Mouse (Mus musculus) liver, adult (tissue): ENCODE data around the gene Ptger2.

ENCODE experiments used
- GATA4 ChIP-seq: IDR thresholded peaks from 2 replicates; pipeline ENCODE4 v1.6.1; 2014; ENCODE audit warnings: mild to moderate bottlenecking, low read length; ENCODE audit not compliant: insufficient replicate concordance

Ptger2 gene

DNA sequence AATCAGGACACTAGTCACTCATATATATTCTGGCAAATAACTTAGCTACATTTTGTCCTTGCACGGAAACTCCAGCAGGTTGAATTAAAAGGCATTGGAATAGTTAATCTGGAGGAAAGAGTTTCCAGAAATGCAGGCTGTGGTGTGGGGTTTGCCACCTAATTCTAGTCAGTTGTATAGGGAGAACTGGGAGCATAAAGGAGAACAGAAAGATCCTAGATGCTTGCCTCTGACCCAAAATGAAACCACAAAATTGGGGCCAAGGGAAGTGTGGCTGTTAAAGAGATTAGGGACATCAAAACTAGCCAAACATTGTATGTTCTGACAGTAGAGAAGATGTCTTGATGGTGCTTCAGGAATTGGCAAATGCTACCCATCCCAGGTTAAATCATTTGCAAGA, 48.6 kb downstream of the Ptger2 start:
- no peak for TF ChIP-seq GATA4

DNA sequence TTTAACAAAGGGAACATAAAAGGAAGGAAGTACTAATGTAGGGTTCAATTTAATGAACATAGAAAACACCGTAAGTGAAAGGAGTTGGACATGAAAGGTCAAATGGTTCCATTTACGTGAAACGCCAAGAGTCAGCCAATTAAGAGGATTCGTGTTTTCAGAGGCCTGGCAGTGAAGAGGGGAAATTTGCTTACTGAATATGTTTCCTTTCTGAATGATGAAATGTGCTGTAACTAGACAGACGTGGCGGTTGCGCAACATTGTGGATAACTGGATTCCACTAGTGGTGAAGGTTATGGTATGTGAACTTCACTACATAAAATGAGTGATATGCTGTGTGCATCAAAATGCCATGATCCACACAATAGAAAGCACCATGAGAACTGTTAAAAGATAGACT, 50.1 kb downstream of the Ptger2 start:
- TF ChIP-seq GATA4: no peak

DNA sequence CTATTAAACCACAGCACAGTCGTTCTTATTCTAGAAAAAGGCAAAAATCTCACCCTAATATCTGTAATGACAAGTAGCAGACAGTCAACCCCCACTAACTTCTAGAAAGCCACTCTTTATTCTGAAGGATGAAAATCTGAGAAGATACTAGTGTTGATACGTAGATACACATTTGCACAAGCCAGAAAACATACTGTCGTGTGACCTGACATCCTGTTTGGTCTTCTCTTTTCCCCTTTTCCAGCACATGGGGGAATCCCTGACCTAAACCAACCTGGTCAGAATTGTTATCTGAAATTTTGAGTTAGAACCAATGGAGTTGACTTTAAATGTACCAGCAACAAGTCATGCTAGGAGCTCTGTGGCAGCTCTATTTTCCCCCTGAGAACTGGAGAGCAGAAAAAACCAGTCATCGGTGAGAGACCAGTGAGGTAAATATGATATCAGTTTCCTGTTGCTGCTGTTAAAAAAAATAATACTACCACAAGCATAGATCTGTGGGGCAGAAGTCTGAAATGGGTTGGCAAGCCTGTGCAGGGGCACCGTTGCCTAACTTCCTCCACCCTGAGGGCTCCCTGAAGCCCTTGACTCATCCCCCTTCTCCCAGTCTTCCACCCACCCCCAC, 53.0 kb downstream of the Ptger2 start:
- no peak for TF ChIP-seq GATA4

DNA sequence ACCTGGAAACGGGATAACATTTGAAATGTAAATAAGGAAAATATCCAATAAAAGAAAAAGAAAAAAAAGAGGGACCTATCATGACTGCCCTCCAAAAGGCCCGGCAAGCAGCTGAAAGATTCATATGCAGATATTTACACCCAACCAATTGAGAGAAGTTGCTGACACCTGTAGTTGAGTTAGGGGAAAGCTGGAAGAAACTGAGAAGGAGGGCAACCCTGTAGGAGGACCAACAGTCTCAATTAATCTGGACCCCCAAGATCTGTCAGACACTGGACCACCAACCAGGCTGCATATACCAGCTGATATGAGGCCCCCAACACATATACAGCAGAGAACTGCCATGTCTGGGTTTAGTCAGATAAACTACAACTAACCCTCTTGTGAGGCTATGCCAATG, 60.1 kb downstream of the Ptger2 start:
- TF ChIP-seq GATA4: no peak

DNA sequence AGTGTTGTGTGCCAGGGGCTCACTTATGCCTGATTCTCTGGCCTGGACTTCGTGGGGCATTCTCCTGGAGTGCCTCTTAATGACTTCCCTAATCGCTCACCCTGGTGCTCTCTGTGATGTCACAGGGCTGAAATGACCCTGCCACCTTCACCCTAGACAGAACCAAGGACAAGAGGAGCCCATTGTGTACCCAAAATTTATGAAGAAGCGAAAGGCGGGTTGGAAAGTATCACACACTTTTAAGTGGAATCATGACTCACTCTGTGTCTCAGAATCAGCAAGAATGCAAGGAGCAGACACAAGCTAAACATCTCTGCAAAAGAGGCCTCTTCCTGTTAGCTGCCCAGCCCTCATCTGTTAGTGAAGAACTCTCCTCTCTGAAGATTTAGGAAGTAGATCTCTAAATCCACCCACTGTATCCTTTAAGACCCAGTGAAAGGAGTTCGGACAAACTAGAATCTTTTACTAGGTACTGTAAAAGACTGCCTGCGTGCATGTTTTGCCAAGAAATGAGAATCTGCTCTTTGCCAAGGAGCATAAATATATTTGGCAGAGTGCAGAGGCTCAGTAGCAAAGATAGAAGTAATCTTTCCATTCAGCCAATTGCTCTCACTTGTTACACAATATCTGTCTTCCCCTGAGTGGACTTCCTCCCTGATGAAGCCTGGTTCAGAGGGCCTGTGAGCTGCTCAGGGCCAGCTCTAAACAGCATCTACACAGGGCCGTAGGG, 61.9 kb downstream of the Ptger2 start:
- no peak for TF ChIP-seq GATA4

DNA sequence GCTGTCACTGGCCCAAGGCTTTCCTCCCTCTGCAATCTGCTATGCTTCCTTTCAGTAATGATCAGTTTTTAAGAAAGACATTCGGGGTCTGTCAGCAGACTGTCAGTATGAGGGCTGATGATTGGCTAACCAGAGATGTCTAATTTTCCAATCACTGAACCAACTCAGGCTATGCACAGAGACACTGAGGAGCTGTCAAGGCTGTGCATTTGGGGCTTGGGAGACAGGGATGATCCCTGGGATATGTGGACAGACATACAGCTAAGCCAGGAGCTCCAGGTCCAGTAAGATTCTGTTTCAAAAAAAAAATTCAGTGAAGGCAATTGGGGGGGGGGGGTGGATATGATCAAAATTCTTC, 62.4 kb downstream of the Ptger2 start:
- TF ChIP-seq GATA4: no peak

DNA sequence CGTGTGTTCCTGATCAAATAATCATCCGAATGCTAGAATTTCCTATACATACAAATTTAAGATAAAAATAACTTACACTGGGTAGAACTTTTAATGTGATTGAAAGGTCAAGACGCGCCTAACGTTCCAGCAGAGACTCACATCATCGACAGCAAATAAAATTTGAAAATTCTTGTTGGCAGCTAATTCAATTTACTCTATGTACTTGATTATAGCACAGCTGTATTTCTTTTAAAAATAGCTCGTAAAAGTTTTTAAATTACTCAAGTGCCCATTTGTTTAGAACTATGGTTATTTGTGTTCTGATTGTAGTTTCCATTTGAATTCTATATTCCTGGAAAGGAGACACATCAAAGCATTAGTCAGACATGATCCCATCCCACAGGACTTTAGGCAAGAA, 63.1 kb downstream of the Ptger2 start:
- TF ChIP-seq GATA4: no peak
